Mouse (Mus musculus) CH12.LX (cell line): ENCODE measurements around the gene Uox. TPM values are rescaled to one million over a fixed set of nuclear protein-coding genes. Genes with fewer than 3 reads are reported as not detected.
A peak's percentile ranks its signal among the peaks of the same experiment; 100 is the strongest.

Experiments used
- DNase-seq: peaks from one replicate; pipeline ENCODE4 v3.0.0-alpha.2; 2013; ENCODE audit errors: extremely low read depth
- H3K27ac ChIP-seq: 2 replicates; pipeline ENCODE4 v1.5.1; 2012; ENCODE audit warnings: low read depth, mild to moderate bottlenecking, control low read depth, moderate library complexity; ENCODE audit not compliant: insufficient read depth
- H3K27me3 ChIP-seq: replicated peaks from 2 replicates; pipeline ENCODE3; 2012; ENCODE audit warnings: inconsistent platforms
- H3K36me3 ChIP-seq, 2 experiments: replicated peaks in 1 of 2; 2 replicates each; pipeline versions ENCODE3 to v1.6.1; 2012; ENCODE audit warnings: inconsistent platforms in 1 of 2, low read length in 1 of 2, mild to moderate bottlenecking in 1 of 2, mixed read lengths in 1 of 2, moderate library complexity in 1 of 2; ENCODE audit not compliant: control insufficient read depth in 1 of 2, insufficient read depth in 1 of 2
- H3K4me1 ChIP-seq, 2 experiments: 2 replicates each; pipeline ENCODE4 v1.6.1; 2012; ENCODE audit warnings: inconsistent platforms in 1 of 2, moderate library complexity in 1 of 2; ENCODE audit not compliant: insufficient read depth in 2 of 2, control insufficient read depth in 1 of 2
- H3K4me2 ChIP-seq: 2 replicates; pipeline ENCODE4 v1.6.1; 2012; ENCODE audit warnings: low read depth, mild to moderate bottlenecking, control low read depth; ENCODE audit not compliant: poor library complexity, insufficient read depth, severe bottlenecking
- H3K4me3 ChIP-seq, 3 experiments: fragments of 150-350 bp in 1 of 3; sonication (generic) in 1 of 3; replicated peaks in 1 of 3; 2 replicates each; pipeline versions ENCODE3 to v1.5.1; 2011 to 2012; ENCODE audit warnings: low read depth in 2 of 3, low read length in 2 of 3, mild to moderate bottlenecking in 2 of 3, moderate library complexity in 2 of 3, control low read depth in 1 of 3, improper control_type of control experiment in 1 of 3, inconsistent platforms in 1 of 3, mixed read lengths in 1 of 3; ENCODE audit not compliant: poor library complexity in 1 of 3
- H3K79me2 ChIP-seq: replicated peaks from 2 replicates; pipeline ENCODE4 v1.6.1; 2012; ENCODE audit warnings: mild to moderate bottlenecking, moderate library complexity; ENCODE audit not compliant: control insufficient read depth, poor library complexity, insufficient read depth, severe bottlenecking; ENCODE audit errors: extremely low read depth
- H3K9ac ChIP-seq: 2 replicates; pipeline ENCODE4 v1.6.1; 2012; ENCODE audit warnings: low read depth, mild to moderate bottlenecking, control low read depth, moderate library complexity; ENCODE audit not compliant: insufficient read depth
- H3K9me3 ChIP-seq: replicated peaks from 2 replicates; pipeline ENCODE3; 2012; ENCODE audit warnings: low read length, inconsistent platforms, mixed read lengths
- CHD1 ChIP-seq: IDR thresholded peaks from 2 replicates; pipeline ENCODE4 v1.6.1; 2012; ENCODE audit warnings: low read depth, low read length, improper control_type of control experiment, inconsistent platforms
- CHD2 ChIP-seq: IDR thresholded peaks from 2 replicates; pipeline ENCODE4 v1.6.1; 2011; ENCODE audit warnings: low read length, improper control_type of control experiment
- CTCF ChIP-seq, 2 experiments: IDR thresholded peaks in 1 of 2; conservative IDR thresholded peaks in 1 of 2; 2 replicates each; pipeline ENCODE4 v1.5.1; 2011 to 2012; ENCODE audit warnings: low read depth in 2 of 2, low read length in 2 of 2, improper control_type of control experiment in 1 of 2, inconsistent platforms in 1 of 2, mild to moderate bottlenecking in 1 of 2, moderate library complexity in 1 of 2
- E2F4 ChIP-seq: IDR thresholded peaks from 2 replicates; pipeline ENCODE4 v1.6.1; 2011; ENCODE audit warnings: low read depth, low read length, improper control_type of control experiment; ENCODE audit not compliant: insufficient replicate concordance
- ELF1 ChIP-seq: IDR thresholded peaks from 2 replicates; pipeline ENCODE4 v1.6.1; 2014; ENCODE audit warnings: low read depth, mild to moderate bottlenecking, inconsistent platforms, low read length, improper control_type of control experiment
- EP300 ChIP-seq: IDR thresholded peaks from 2 replicates; pipeline ENCODE4 v1.6.1; 2011; ENCODE audit warnings: low read length, improper control_type of control experiment
- ETS1 ChIP-seq: conservative IDR thresholded peaks from 2 replicates; pipeline ENCODE4 v1.6.1; 2012; ENCODE audit warnings: low read depth, mild to moderate bottlenecking, inconsistent platforms, low read length, improper control_type of control experiment, moderate library complexity
- HCFC1 ChIP-seq: IDR thresholded peaks from 2 replicates; pipeline ENCODE4 v1.6.1; 2012; ENCODE audit warnings: low read depth, mild to moderate bottlenecking, inconsistent platforms, low read length, improper control_type of control experiment
- IRF4 ChIP-seq: IDR thresholded peaks from 2 replicates; pipeline ENCODE4 v1.6.1; 2014; ENCODE audit warnings: low read depth, mild to moderate bottlenecking, inconsistent platforms, low read length, improper control_type of control experiment
- JUN ChIP-seq: IDR thresholded peaks from 2 replicates; pipeline ENCODE4 v1.6.1; 2011; ENCODE audit warnings: low read depth, mild to moderate bottlenecking, low read length, improper control_type of control experiment, moderate library complexity; ENCODE audit not compliant: insufficient read depth
- JUND ChIP-seq: conservative IDR thresholded peaks from 2 replicates; pipeline ENCODE4 v1.6.1; 2011; ENCODE audit warnings: low read depth, low read length, improper control_type of control experiment
- KAT2A ChIP-seq: IDR thresholded peaks from 2 replicates; pipeline ENCODE4 v1.6.1; 2012; ENCODE audit warnings: low read length, improper control_type of control experiment, inconsistent platforms; ENCODE audit not compliant: insufficient replicate concordance
- MAFK ChIP-seq: IDR thresholded peaks from 2 replicates; pipeline ENCODE4 v1.6.1; 2011; ENCODE audit warnings: low read length, improper control_type of control experiment; ENCODE audit not compliant: insufficient replicate concordance
- MAX ChIP-seq: IDR thresholded peaks from 2 replicates; pipeline ENCODE4 v1.6.1; 2011; ENCODE audit warnings: low read length, improper control_type of control experiment
- MAZ ChIP-seq: IDR thresholded peaks from 2 replicates; pipeline ENCODE4 v1.6.1; 2012; ENCODE audit warnings: low read depth, mild to moderate bottlenecking, inconsistent platforms, low read length, improper control_type of control experiment, moderate library complexity
- MEF2A ChIP-seq: IDR thresholded peaks from 2 replicates; pipeline ENCODE4 v1.6.1; 2014; ENCODE audit warnings: low read depth, mild to moderate bottlenecking, inconsistent platforms, low read length, improper control_type of control experiment, borderline replicate concordance
- MXI1 ChIP-seq: IDR thresholded peaks from 2 replicates; pipeline ENCODE4 v1.6.1; 2011; ENCODE audit warnings: mild to moderate bottlenecking, low read depth, low read length, improper control_type of control experiment
- MYC ChIP-seq: IDR thresholded peaks from 2 replicates; pipeline ENCODE4 v1.6.1; 2011; ENCODE audit warnings: low read depth, mild to moderate bottlenecking, improper control_type of control experiment, low read length
- NELFE ChIP-seq: IDR thresholded peaks from 2 replicates; pipeline ENCODE4 v1.6.1; 2011; ENCODE audit warnings: low read depth, low read length, improper control_type of control experiment
- NRF1 ChIP-seq: IDR thresholded peaks from 2 replicates; pipeline ENCODE4 v1.6.1; 2014; ENCODE audit warnings: low read depth, mild to moderate bottlenecking, inconsistent platforms, low read length, improper control_type of control experiment, moderate library complexity
- POLR2AphosphoS2 ChIP-seq: IDR thresholded peaks from 2 replicates; pipeline ENCODE4 v1.6.1; 2011; ENCODE audit warnings: low read depth, low read length, improper control_type of control experiment
- RAD21 ChIP-seq: IDR thresholded peaks from 2 replicates; pipeline ENCODE4 v1.6.1; 2011; ENCODE audit warnings: low read depth, mild to moderate bottlenecking, low read length, improper control_type of control experiment, moderate library complexity
- RCOR1 ChIP-seq: conservative IDR thresholded peaks from 2 replicates; pipeline ENCODE4 v1.6.1; 2012; ENCODE audit warnings: low read depth, mild to moderate bottlenecking, inconsistent platforms, low read length, improper control_type of control experiment
- SIN3A ChIP-seq: IDR thresholded peaks from 2 replicates; pipeline ENCODE4 v1.6.1; 2012; ENCODE audit warnings: low read length, improper control_type of control experiment, inconsistent platforms
- SMC3 ChIP-seq: IDR thresholded peaks from 2 replicates; pipeline ENCODE4 v1.6.1; 2011; ENCODE audit warnings: low read depth, low read length, improper control_type of control experiment
- USF1 ChIP-seq: IDR thresholded peaks from 2 replicates; pipeline ENCODE4 v1.6.1; 2014; ENCODE audit warnings: low read depth, mild to moderate bottlenecking, inconsistent platforms, low read length, improper control_type of control experiment
- USF2 ChIP-seq: conservative IDR thresholded peaks from 2 replicates; pipeline ENCODE4 v1.6.1; 2011; ENCODE audit warnings: low read depth, low read length, improper control_type of control experiment
- ZC3H11A ChIP-seq: IDR thresholded peaks from 2 replicates; pipeline ENCODE4 v1.6.1; 2012; ENCODE audit warnings: low read depth, mild to moderate bottlenecking, inconsistent platforms, low read length, improper control_type of control experiment
- ZKSCAN1 ChIP-seq: IDR thresholded peaks from 2 replicates; pipeline ENCODE4 v1.6.1; 2012; ENCODE audit warnings: low read depth, inconsistent platforms, low read length, improper control_type of control experiment, borderline replicate concordance
- ZMIZ1 ChIP-seq: IDR thresholded peaks from 2 replicates; pipeline ENCODE4 v1.6.1; 2012; ENCODE audit warnings: low read depth, mild to moderate bottlenecking, inconsistent platforms, low read length, improper control_type of control experiment
- dilution Hi-C: fragments of 300-500 bp; cut with MboI; formaldehyde crosslinking; loops from 2 replicates; pipeline ENCODE4 v1.14.3; 2020; ENCODE audit warnings: low sequenced_read_pairs; ENCODE audit not compliant: extremely low pct_unique_long_range_greater_than_20kb, extremely low pct_ligation_motif_present
- in situ Hi-C: fragments of 300-500 bp; cut with MboI; formaldehyde crosslinking; loops from 3 replicates; pipeline ENCODE4 v1.14.3; 2019; ENCODE audit warnings: low sequenced_read_pairs, low pct_ligation_motif_present, low pct_unique_long_range_greater_than_20kb, mixed read lengths
- polyA plus RNA-seq: library from polyadenylated mRNA; unstranded; fragments of >175 nt; gene quantifications from 2 replicates; pipeline ENCODE4 v1.2.1, GENCODE M21; 2012; ENCODE audit warnings: low read depth; ENCODE audit not compliant: insufficient read length
- total RNA-seq, 2 experiments: library from RNA; depleted of rRNA; stranded (reverse); fragments of 300-350 nt in 1 of 2; fragments of >200 nt in 1 of 2; gene quantifications; 2 replicates each; pipeline ENCODE4 v1.2.3; 2012 to 2014

Gene Uox
- total and polyA plus RNA-seq, 3 experiments, result not detected

- no peaks in the 10 kb centered on the region for H3K9me3 ChIP-seq
- in situ Hi-C loops (loop anchor here (10.0 kb wide), 1 partner anchor 335 kb away; no protein-coding TSS in a partner anchor), dilution Hi-C loops (no loop called here)
- DNase-seq, result no peak
- no peaks in the 10 kb centered on the region for H3K36me3 ChIP-seq
- H3K4me2 ChIP-seq, result no peak overlapping the region
- no peak overlapping the region for H3K9ac ChIP-seq
- H3K27me3 ChIP-seq, result no peaks in the 10 kb centered on the region
- H3K27ac ChIP-seq, result no peak overlapping the region
- no peak for TF ChIP-seq KAT2A
- no peak for TF ChIP-seq ZKSCAN1
- no peak for TF ChIP-seq E2F4
- TF ChIP-seq CHD1, result no peak
- TF ChIP-seq CHD2, result no peak
- TF ChIP-seq ZMIZ1, result no peak
- no peak for TF ChIP-seq JUN
- no peak for TF ChIP-seq MAZ
- no peak for TF ChIP-seq ETS1
- no peak for TF ChIP-seq USF2
- TF ChIP-seq MAFK, result no peak
- no peak for TF ChIP-seq ZC3H11A
- peaks cover 3 to 17% of the 10 kb centered on the region in 2 experiments; a peak in 3 of 4 replicates for H3K4me1 ChIP-seq
- no peak overlapping the region for H3K4me3 ChIP-seq
- no peaks in the 10 kb centered on the region for H3K79me2 ChIP-seq
Observed at GRCm38 (mm10) chr3:146580039-146580729, 10.0 kb downstream of the Uox start.

GRCm38 (mm10) chr3:146583478-146583877 lies 13.3 kb downstream of the Uox start:
- Histone ChIP-seq H3K79me2 (no peaks in the 10 kb centered on the region), H3K27me3 (no peaks in the 10 kb centered on the region), H3K27ac (no peak overlapping the region), H3K4me2 (peak overlapping the region; percentile 95), H3K9me3 (no peaks in the 10 kb centered on the region), H3K9ac (peak overlapping the region; percentile 8; the same call in 1 of the 2 replicates), H3K4me3 (peak overlapping the region; percentile 14 to 29 (median 28)), H3K4me1 (peaks cover 10 to 24% of the 10 kb centered on the region in 2 experiments; a peak in 3 of 4 replicates), H3K36me3 (no peaks in the 10 kb centered on the region)
- in situ Hi-C loops (loop anchor here (10.0 kb wide), 1 partner anchor 331 kb away; no protein-coding TSS in a partner anchor), dilution Hi-C loops (no loop called here)
- peak; percentile 65 for DNase-seq
- TF ChIP-seq E2F4 (no peak), JUND (no peak), KAT2A (no peak), IRF4 (no peak), EP300 (peak; percentile 45), CHD2 (no peak), MYC (no peak; the same call in 1 of the 2 replicates), ZMIZ1 (no peak), MAFK (peak; percentile 41; the same call in 1 of the 2 replicates), NELFE (no peak), CHD1 (no peak), MEF2A (no peak), ETS1 (0 out of 2 replicates have a peak, but pooled peaks have one; percentile 10), MAX (no peak), USF1 (no peak), SIN3A (no peak), MXI1 (no peak), USF2 (no peak), NRF1 (no peak), ELF1 (peak; percentile 32; the same call in 1 of the 2 replicates), RCOR1 (no peak), POLR2AphosphoS2 (no peak), CTCF (conservative IDR thresholded peaks at IDR 0.05 in 1 of 2, IDR thresholded peaks at IDR 0.05 in 1 of 2; ENCODE audit: low read depth in 2 of 2, low read length in 2 of 2) (no peak), HCFC1 (no peak), JUN (no peak), RAD21 (no peak), SMC3 (no peak)
